Mouse (Mus musculus) cerebellum, adult 2 months (tissue): ENCODE measurements at regions not wholly inside any gene's neighbourhood (a gene's known extent, or its start where the extent isn't known, plus 50 kb on each side); places are given as distances from the start of the nearest gene placed in this dataset.

Source experiments
- CTCF ChIP-seq: fragments of 200-500 bp; IDR thresholded peaks from 2 replicates; pipeline ENCODE4 v1.5.1; 2011; ENCODE audit warnings: low read depth, mild to moderate bottlenecking, control low read depth, low read length, moderate library complexity, borderline replicate concordance; ENCODE audit not compliant: insufficient read depth
- POLR2A ChIP-seq: fragments of 200-500 bp; IDR thresholded peaks from 2 replicates; pipeline ENCODE4 v1.6.1; 2011; ENCODE audit warnings: low read length, control low read depth, borderline replicate concordance; ENCODE audit not compliant: insufficient read depth

GRCm38 (mm10) chr11:111280769-111281168, 214.8 kb downstream of the Kcnj2 start:
- no peak for TF ChIP-seq POLR2A
- TF ChIP-seq CTCF = no peak
